ENCODE assay signal across 23 mouse cellular contexts in the genomic region with DNA sequence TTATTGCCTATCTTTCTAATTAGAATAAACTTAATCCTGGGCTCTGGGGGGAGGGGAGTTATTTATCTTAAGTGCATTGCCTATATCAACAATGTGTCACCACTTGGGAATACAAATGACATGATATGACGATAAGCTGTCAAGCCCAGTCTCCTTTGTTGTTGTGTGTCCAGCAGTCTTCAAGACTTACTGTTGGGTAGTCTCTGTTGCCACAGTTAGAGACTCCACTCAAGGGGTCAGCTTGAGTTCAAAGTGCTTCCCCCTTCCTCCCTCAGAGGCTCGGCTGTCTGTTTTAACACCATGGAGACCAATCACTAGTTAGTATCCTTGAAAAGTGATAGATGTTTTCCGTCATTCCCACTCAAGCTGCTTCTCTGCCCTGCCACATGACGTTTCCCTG.
DNase-seq lines count a peak whose midpoint lies in the region; ATAC-seq and TF ChIP-seq lines count a peak whose summit lies in the region.
"Had no signal": no experiment of that assay in that cellular context is flagged by ENCODE, and none has a peak within 500 bp of the region (broad histone marks: within the 10 kb centered on the region; RNA-seq: fewer than 3 reads in every experiment).

No protein-coding gene starts in this region.

- H3K9ac ChIP-seq in heart, embryonic 13.5 days = no peak overlapping the region
- H3K9ac ChIP-seq in lung, embryonic 15.5 days = no peak overlapping the region
- no peak overlapping the region for H3K9ac ChIP-seq in lung, postnatal 0 days (replicated peaks; ENCODE audit: low read depth)
- H3K9ac ChIP-seq: embryonic facial prominence, embryonic 13.5 days; embryonic facial prominence, embryonic 15.5 days; forebrain, embryonic 12.5 days had no signal

- ATAC-seq in heart, embryonic 13.5 days (ENCODE audit: extremely low read depth, insufficient number of reproducible peaks, low FRiP score, low TSS enrichment) = no peak; the same call in 1 of the 2 replicates
- ATAC-seq in lung, embryonic 15.5 days (ENCODE audit: borderline replicate concordance, extremely low read depth, low FRiP score, low TSS enrichment) = peak; percentile 64
- no peak for ATAC-seq in lung, postnatal 0 days
- ATAC-seq: forebrain, embryonic 14.5 days; forebrain, embryonic 16.5 days had no signal

- no peaks in the 10 kb centered on the region for H3K9me3 ChIP-seq in heart, embryonic 13.5 days
- no peaks in the 10 kb centered on the region for H3K9me3 ChIP-seq in lung, embryonic 15.5 days
- no peaks in the 10 kb centered on the region for H3K9me3 ChIP-seq in lung, postnatal 0 days (ENCODE audit: low read length)
- H3K9me3 ChIP-seq: embryonic facial prominence, embryonic 13.5 days; embryonic facial prominence, embryonic 15.5 days; forebrain, embryonic 10.5 days; forebrain, embryonic 12.5 days had no signal

- TF ChIP-seq CTCF in lung, adult 2 months (IDR thresholded peaks at IDR 0.05; ENCODE audit: insufficient read depth, low read length) = no peak
- TF ChIP-seq CTCF in lung, postnatal 0 days (IDR thresholded peaks at IDR 0.05) = no peak

- DNase-seq in heart, postnatal 4 days = no peak
- no peak for DNase-seq in lung, adult 2 months
- DNase-seq in lung, postnatal 0 days (ENCODE audit: low spot score) = peak; percentile 24
- no peak for DNase-seq in lung, postnatal 10 days
- DNase-seq: adrenal gland, adult 2 months; adrenal gland, postnatal 10 days; adrenal gland, postnatal 25 days; cerebellum, adult 11 months; cerebellum, adult 18-20 months; cerebellum, adult 8-10 months; cerebellum, adult 9-11 months; cerebellum, postnatal 14 days; cerebellum, postnatal 36 days; embryo, embryonic 11 days had no signal

- no peak overlapping the region for H3K27ac ChIP-seq in heart, embryonic 13.5 days (replicated peaks)
- no peak overlapping the region for H3K27ac ChIP-seq in lung, embryonic 15.5 days
- H3K27ac ChIP-seq in lung, postnatal 0 days (ENCODE audit: low read length) = no peak overlapping the region
- H3K27ac ChIP-seq: embryonic facial prominence, embryonic 13.5 days; embryonic facial prominence, embryonic 15.5 days; forebrain, embryonic 10.5 days; forebrain, embryonic 12.5 days had no signal

- peak overlapping the region; percentile 9; the same call in 1 of the 2 replicates for H3K4me2 ChIP-seq in heart, embryonic 13.5 days
- H3K4me2 ChIP-seq in lung, embryonic 15.5 days = no peak overlapping the region
- H3K4me2 ChIP-seq in lung, postnatal 0 days (replicated peaks; ENCODE audit: low read depth, low read length) = no peak overlapping the region
- H3K4me2 ChIP-seq: embryonic facial prominence, embryonic 13.5 days; embryonic facial prominence, embryonic 15.5 days; forebrain, embryonic 12.5 days had no signal

- TF ChIP-seq POLR2A in lung, adult 2 months (IDR thresholded peaks at IDR 0.05; ENCODE audit: borderline replicate concordance, extremely low read depth, low read depth, low read length) = no peak

- H3K27me3 ChIP-seq in heart, embryonic 13.5 days (replicated peaks) = no peaks in the 10 kb centered on the region
- no peaks in the 10 kb centered on the region for H3K27me3 ChIP-seq in lung, embryonic 15.5 days
- H3K27me3 ChIP-seq in lung, postnatal 0 days (replicated peaks; ENCODE audit: insufficient read depth, low read length) = no peaks in the 10 kb centered on the region
- H3K27me3 ChIP-seq: embryonic facial prominence, embryonic 13.5 days; embryonic facial prominence, embryonic 15.5 days; forebrain, embryonic 12.5 days had no signal

- H3K4me3 ChIP-seq in heart, embryonic 13.5 days = no peak overlapping the region
- no peak overlapping the region for H3K4me3 ChIP-seq in lung, embryonic 15.5 days
- H3K4me3 ChIP-seq in lung, adult 2 months (replicated peaks; ENCODE audit: extremely low read depth, low read depth, low read length) = no peak overlapping the region
- H3K4me3 ChIP-seq in lung, postnatal 0 days (ENCODE audit: low read depth, low read length) = no peak overlapping the region
- H3K4me3 ChIP-seq: embryonic facial prominence, embryonic 13.5 days; embryonic facial prominence, embryonic 15.5 days; erythroblast, embryonic 14.5 days; forebrain, embryonic 10.5 days; forebrain, embryonic 12.5 days had no signal

- H3K36me3 ChIP-seq in heart, embryonic 13.5 days = no peaks in the 10 kb centered on the region
- H3K36me3 ChIP-seq in lung, embryonic 15.5 days = no peaks in the 10 kb centered on the region
- no peaks in the 10 kb centered on the region for H3K36me3 ChIP-seq in lung, postnatal 0 days (ENCODE audit: insufficient read depth, low read length)
- H3K36me3 ChIP-seq: embryonic facial prominence, embryonic 13.5 days; embryonic facial prominence, embryonic 15.5 days; forebrain, embryonic 10.5 days; forebrain, embryonic 12.5 days had no signal

- no peak for TF ChIP-seq EP300 in lung, postnatal 0 days (IDR thresholded peaks at IDR 0.05)

- 24% methylated on average over 4 of the region's 4 CpGs for WGBS in heart, embryonic 13.5 days
- WGBS in lung, embryonic 15.5 days = 24% methylated on average over 4 of the region's 4 CpGs
- WGBS in lung, adult 2 months = 19% methylated on average over 4 of the region's 4 CpGs
- 18% methylated on average over 4 of the region's 4 CpGs for WGBS in lung, postnatal 0 days

- peaks cover 6% of the 10 kb centered on the region; the same call in 1 of the 2 replicates for H3K4me1 ChIP-seq in heart, embryonic 13.5 days
- H3K4me1 ChIP-seq in lung, embryonic 15.5 days = 0 out of 2 replicates have a peak, but pooled peaks cover 5% of the 10 kb centered on the region
- H3K4me1 ChIP-seq in lung, adult 2 months (ENCODE audit: control insufficient read depth, insufficient read depth, low read length) = no peaks in the 10 kb centered on the region
- H3K4me1 ChIP-seq in lung, postnatal 0 days (ENCODE audit: insufficient read depth, low read depth, low read length) = no peaks in the 10 kb centered on the region
- H3K4me1 ChIP-seq: embryonic facial prominence, embryonic 13.5 days; embryonic facial prominence, embryonic 15.5 days; forebrain, embryonic 10.5 days; forebrain, embryonic 12.5 days had no signal
